Mouse (Mus musculus): ENCODE data around the gene Hnrnpdl.

Hnrnpdl gene

GRCm38 (mm10) chr5:100005896-100006295 lies 33.6 kb downstream of the Hnrnpdl start:
- DNase-seq (ENCODE audit: low spot score in 2 of 2): no peak

- DNase-seq (ENCODE audit: low spot score in 2 of 2): no peak
Measured at GRCm38 (mm10) chr5:100005431-100005830, 34.0 kb downstream of the Hnrnpdl start.

GRCm38 (mm10) chr5:100003895-100004294 lies 35.6 kb downstream of the Hnrnpdl start:
- no peak for DNase-seq (ENCODE audit: low spot score in 2 of 2)

GRCm38 (mm10) chr5:100000500-100000899 lies 39.0 kb downstream of the Hnrnpdl start:
- no peak for DNase-seq (ENCODE audit: low spot score in 2 of 2)

- DNase-seq (ENCODE audit: low spot score in 2 of 2): no peak
Measured at GRCm38 (mm10) chr5:100000048-100000447, 39.4 kb downstream of the Hnrnpdl start.

GRCm38 (mm10) chr5:99994680-99995079 lies 44.8 kb downstream of the Hnrnpdl start:
- DNase-seq (ENCODE audit: low spot score in 2 of 2): no peak

GRCm38 (mm10) chr5:99994166-99994565 lies 45.3 kb downstream of the Hnrnpdl start:
- no peak for DNase-seq (ENCODE audit: low spot score in 2 of 2)
